Mouse (Mus musculus): ENCODE data around the gene Slc34a1.

Gene Slc34a1

DNA sequence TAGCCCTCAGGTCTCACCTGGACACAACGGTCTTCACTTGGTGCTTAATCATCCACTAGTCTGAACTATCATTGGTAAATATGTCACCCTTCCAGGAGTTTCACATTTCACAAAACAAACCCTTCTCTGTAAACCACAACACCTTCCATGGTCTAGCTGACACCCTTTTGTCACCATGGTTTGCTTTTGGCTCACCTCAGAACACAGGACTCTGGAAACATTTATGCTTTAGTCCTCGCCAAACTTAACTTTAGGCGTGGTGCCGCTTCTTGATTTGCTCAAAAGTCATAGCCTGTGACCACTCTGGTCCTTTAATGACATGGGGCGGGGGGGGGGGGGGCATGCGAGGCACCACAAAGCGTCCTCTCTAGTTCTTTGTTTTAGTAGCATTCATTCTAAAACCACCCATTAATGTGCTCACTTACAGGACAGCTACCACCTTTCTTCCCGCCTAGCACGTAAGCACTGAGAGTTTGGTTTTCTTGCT, 45.9 kb downstream of the Slc34a1 start:
- DNase-seq (ENCODE audit: low spot score in 2 of 2): no peak

DNA sequence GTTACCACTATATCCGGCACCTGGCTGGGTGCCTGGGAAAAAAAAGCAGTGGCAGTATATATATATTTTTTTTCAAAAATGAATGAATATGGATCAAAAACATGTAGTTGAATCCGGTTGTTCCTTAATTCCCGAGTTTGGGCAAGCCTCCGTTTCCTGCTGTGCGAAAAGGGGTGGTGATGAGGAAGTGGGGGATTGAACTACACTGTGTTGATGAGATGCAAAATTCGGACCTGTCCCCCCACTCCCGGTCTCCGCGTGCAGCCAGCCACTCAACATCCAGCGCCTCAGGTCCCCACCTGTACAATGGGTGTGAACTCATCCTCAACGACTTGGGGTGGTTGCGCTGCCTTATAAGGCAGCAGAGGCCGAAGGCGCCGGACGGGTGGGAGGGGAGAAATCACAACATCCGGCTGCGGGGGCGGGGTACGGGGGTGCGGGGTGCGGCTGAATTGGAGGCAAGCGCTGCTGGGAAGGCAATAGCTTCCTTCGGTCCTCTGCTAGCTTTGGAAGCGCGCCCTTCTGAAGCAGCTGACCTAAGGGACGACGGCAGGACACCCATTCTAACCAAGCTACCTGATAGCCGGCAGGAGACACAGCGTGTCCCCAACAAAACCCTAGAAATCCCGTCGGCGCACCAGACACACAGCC, 46.4 kb downstream of the Slc34a1 start:
- DNase-seq (ENCODE audit: low spot score in 2 of 2): peak in 1 of 2 experiments; percentile 65

- DNase-seq (ENCODE audit: low spot score in 2 of 2): peak; percentile 100
Measured at GRCm38 (mm10) chr13:55444937-55445315, 46.9 kb downstream of the Slc34a1 start, which contains the start of gene Grk6. Gene Grk6, plus strand, starts transcription at chr13:55445072.

DNA sequence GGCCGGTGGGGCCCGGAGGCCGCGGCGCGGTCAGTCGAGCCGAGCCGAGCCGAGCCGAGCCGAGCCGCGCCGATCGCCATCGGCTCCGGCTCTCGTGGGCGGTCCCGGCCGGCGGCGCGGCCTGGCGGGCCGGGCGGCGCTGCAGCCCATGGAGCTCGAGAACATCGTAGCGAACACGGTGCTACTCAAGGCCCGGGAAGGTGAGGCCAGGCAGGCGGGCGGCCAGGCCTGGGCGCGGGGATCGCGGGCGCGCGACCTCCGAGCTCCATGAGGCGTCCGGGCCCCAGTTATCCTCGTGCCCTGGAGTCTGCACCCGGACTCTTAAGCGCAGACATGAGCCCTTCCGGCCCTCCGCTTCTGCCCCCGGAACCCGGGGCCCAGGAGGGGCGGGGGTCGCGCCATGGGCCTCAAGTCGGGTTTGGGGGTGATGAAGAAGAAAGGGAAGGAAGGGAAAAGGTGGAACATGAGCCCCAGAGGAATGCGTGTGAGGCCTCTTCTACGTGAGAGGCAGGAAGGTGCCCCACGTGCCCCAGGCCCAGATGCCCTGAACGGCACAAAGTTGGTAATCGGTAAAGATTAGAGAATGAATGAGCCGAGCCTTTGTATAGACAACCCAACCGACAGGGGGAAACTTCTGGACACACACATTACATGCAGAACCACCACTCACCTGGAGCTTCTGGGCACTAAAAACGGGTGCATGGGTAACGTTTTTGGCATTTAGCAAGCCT, 47.5 kb downstream of the Slc34a1 start:
- DNase-seq (ENCODE audit: low spot score in 2 of 2): no peak

- no peak for DNase-seq (ENCODE audit: low spot score in 2 of 2)
Measured at GRCm38 (mm10) chr13:55446483-55447105, 48.6 kb downstream of the Slc34a1 start.

- DNase-seq (ENCODE audit: low spot score in 2 of 2): no peak
Measured at GRCm38 (mm10) chr13:55447543-55447943, 49.6 kb downstream of the Slc34a1 start.

- DNase-seq (ENCODE audit: low spot score in 2 of 2): no peak
Measured at GRCm38 (mm10) chr13:55448131-55448530, 50.1 kb downstream of the Slc34a1 start.

DNA sequence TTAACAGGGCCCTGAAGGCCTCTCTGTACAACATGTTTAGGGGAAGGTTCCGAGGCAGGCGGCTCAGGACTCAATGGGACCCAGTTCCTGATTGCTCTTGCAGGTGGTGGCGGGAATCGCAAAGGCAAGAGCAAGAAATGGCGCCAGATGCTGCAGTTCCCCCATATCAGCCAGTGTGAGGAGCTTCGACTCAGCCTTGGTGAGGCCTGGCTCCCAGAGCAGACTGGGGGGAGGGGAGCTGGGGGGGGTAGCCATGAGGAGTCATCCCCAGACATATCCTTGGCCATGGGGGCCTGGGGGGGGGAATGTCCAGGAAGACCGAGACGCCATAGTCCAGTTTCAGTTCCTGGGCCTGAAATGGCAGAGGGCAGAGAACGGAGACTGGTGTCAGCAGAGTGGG, 51.2 kb downstream of the Slc34a1 start:
- no peak for DNase-seq (ENCODE audit: low spot score in 2 of 2)

GRCm38 (mm10) chr13:55449679-55450441, 51.9 kb downstream of the Slc34a1 start:
- DNase-seq (ENCODE audit: low spot score in 2 of 2): no peak

- DNase-seq (ENCODE audit: low spot score in 2 of 2): no peak
Measured at GRCm38 (mm10) chr13:55450511-55450980, 52.6 kb downstream of the Slc34a1 start.

DNA sequence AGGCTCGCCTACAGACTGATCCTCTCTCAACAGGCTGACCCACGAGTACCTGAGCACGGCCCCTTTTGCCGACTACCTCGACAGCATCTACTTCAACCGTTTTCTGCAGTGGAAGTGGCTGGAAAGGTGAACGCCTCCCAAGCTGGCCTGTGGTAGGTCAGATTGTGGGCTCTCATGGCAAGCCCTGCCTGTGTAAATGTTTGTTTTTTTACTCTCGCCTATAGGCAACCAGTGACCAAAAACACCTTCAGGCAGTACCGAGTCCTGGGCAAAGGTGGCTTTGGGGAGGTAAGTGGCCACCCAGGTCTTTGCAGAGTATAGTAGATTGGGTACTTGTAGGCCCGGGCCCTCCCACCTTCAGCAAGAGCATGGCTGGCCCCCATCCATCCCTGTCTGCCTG, 53.3 kb downstream of the Slc34a1 start:
- DNase-seq (ENCODE audit: low spot score in 2 of 2): no peak

GRCm38 (mm10) chr13:55451785-55452549, 54.0 kb downstream of the Slc34a1 start:
- DNase-seq (ENCODE audit: low spot score in 2 of 2): no peak

- no peak for DNase-seq (ENCODE audit: low spot score in 2 of 2)
Measured at GRCm38 (mm10) chr13:55462965-55463364, 65.0 kb downstream of the Slc34a1 start.

GRCm38 (mm10) chr13:55463399-55464026, 65.5 kb downstream of the Slc34a1 start:
- no peak for DNase-seq (ENCODE audit: low spot score in 2 of 2)

DNA sequence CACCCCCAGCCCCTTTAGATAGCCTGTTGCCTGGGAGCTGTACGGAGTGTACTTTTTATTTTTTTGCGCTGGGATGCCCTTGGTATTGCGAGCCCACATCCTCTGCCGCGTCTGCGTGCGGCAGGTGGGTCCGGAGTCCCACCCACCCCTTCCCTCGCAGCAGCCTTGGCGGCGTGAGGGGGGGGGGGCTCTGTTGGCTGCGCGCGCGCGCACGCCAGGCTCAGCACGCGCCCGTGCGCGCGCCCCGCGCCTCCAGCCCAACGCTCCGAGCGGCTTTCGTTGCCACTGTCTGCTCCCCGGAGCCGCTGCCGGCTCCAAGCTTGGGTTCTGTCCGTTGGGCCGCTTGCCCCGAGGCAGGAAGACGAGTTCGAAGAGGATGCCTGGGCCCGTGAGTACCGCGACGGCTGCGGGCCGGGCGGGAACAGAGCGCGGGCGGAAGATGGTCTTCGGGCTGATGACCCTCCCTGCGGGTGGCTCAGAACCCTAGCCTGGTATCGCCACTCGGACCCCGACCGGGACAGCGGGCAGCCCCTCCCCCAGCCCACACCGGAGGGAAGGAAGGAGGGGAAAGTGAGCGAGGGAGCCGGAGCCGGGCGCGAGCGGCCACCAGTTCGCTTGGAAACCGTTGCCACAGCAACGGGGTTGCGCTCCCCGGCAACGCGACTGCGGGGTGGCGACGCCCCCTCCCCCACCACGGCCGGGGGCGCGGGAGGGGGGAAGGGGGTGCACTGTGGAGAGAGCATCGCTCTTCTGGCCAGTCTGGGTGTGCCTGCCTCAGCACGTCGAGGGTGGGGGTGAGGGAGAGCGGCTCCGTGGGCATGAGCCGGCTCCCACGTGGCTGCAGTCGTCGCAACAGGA, 66.3 kb downstream of the Slc34a1 start, which contains the start of gene Prr7:
Prr7 (plus strand) TSS at position 241 of the 858 bp plus-strand sequence.
- peak; percentile 79 to 85 for DNase-seq (ENCODE audit: low spot score in 2 of 2)

DNA sequence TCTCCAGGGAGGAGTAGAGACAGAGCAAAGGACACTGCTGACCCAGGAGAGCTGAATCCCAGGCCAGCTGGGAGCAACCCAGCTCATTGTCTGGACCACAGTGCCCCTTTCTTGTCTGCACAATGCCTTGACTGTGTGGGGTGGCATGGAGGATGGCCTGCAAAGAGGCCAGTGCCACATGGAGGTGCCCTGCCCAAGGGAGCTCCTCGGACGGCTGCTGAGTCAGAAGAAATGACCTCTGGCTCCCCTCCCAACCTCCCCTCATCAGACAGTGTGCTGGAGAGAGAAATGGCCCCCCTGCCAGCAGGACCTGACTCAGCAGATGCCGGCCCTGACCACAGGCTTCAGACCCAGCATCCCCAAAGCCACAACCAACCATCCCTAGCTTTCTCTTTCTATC, 67.2 kb downstream of the Slc34a1 start:
- DNase-seq (ENCODE audit: low spot score in 2 of 2): no peak
